8 mouse cellular contexts compared by ENCODE assay signal in the genomic region with DNA sequence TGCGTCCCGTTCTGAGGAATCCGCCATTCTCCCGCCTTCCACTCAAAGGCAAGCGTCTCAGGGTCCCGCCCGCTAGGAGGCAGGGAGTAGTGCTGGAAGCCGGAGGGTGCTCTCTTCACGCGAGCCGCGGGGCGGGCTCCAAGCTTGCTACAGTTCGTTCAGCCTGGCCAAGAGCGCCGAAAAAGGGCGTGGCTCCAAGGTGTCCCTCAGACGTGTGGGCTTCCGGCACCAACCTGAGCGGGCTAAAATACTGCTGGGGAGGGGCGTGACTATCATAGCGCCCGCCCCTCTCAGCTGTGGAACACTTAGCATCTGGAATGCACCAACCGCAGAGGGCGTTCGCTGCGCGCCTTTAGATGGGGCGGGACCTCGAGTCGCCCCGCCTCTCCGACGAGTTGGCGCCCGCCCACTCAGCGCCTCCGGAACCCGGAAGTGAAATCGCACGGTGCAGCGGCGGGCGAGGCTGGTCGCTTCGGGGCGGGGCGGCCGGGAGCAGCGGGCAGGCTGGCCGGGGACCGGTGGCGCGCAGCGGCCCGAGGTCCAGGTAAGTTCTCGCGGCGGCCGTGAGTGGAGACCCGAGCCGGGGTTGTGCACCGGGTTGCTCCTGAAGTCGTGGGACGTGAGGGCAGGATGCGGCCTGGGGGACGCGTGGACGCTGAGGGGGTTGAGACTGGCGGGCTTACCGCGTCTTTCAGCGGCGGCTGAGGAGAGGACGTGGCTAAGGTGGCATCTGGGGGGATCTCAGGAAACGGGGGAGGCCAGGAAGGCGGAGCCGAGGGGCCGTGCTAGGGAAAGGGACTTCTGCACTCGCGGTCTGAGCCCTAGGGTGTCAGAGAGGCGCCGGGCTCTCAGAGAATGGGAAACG. TPM values are rescaled to one million over a fixed set of nuclear protein-coding genes. Genes with fewer than 3 reads are reported as not detected.
DNase-seq lines count a peak whose midpoint lies in the region; ATAC-seq lines count a peak whose summit lies in the region.

Myo9b (plus strand) TSS at position 429 of the 865 bp plus-strand sequence.
Haus8 (minus strand) TSS at position 649 of the 865 bp plus-strand sequence.

- WGBS in heart, embryonic 14.5 days: under 1% methylated on average over 84 of the region's 84 CpGs
- under 1% methylated on average over 84 of the region's 84 CpGs for WGBS in liver, embryonic 13.5 days (ENCODE audit: insufficient replicate concordance)
- under 1% methylated on average over 84 of the region's 84 CpGs for WGBS in stomach, embryonic 16.5 days

- H3K9me3 ChIP-seq in heart, embryonic 14.5 days (ENCODE audit: control insufficient read depth, low read length): no peaks in the 10 kb centered on the region
- no peaks in the 10 kb centered on the region for H3K9me3 ChIP-seq in liver, embryonic 13.5 days (replicated peaks)
- H3K9me3 ChIP-seq in stomach, embryonic 16.5 days (replicated peaks; ENCODE audit: control insufficient read depth, low read length): no peaks in the 10 kb centered on the region

- DNase-seq in c-Kit-negative CD71-positive TER-119-positive erythroid progenitor cells, embryonic 14.5 days (ENCODE audit: low read depth, low spot score): peak; percentile 98
- peak; percentile 98 for DNase-seq in fibroblast of lung, adult 2 months (ENCODE audit: low read depth)
- peak; percentile 99 for DNase-seq in kidney, postnatal 14 days
- DNase-seq in liver, embryonic 13.5 days: peak; percentile 98
- peak; percentile 93 for DNase-seq in neural tube, embryonic 10.5 days (ENCODE audit: extremely low spot score, low spot score)

- H3K36me3 ChIP-seq in heart, embryonic 14.5 days (ENCODE audit: control insufficient read depth, insufficient read depth, low read length): peaks cover 31% of the 10 kb centered on the region
- H3K36me3 ChIP-seq in liver, embryonic 13.5 days: peaks cover 12% of the 10 kb centered on the region; the same call in 1 of the 2 replicates
- H3K36me3 ChIP-seq in stomach, embryonic 16.5 days (ENCODE audit: control insufficient read depth, insufficient read depth, low read length): no peaks in the 10 kb centered on the region

- peak within 1 kb of the TSS; percentile 81 for H3K4me2 ChIP-seq in heart, embryonic 14.5 days (ENCODE audit: low read length)
- H3K4me2 ChIP-seq in liver, embryonic 13.5 days: peak within 1 kb of the TSS; percentile 91
- H3K4me2 ChIP-seq in stomach, embryonic 16.5 days (ENCODE audit: low read depth, low read length): peak within 1 kb of the TSS; percentile 74

- H3K4me1 ChIP-seq in heart, embryonic 14.5 days (ENCODE audit: control insufficient read depth in 2 of 2, insufficient read depth in 2 of 2, low read length in 2 of 2): peaks cover 16 to 26% of the 10 kb centered on the region in 2 experiments
- H3K4me1 ChIP-seq in liver, embryonic 13.5 days (replicated peaks): peaks cover 65% of the 10 kb centered on the region
- H3K4me1 ChIP-seq in stomach, embryonic 16.5 days (ENCODE audit: control insufficient read depth, insufficient read depth, low read length): peaks cover 19% of the 10 kb centered on the region

- H3K4me3 ChIP-seq in heart, embryonic 14.5 days (ENCODE audit: control insufficient read depth in 1 of 2, insufficient read depth in 1 of 2, low read depth in 1 of 2, low read length in 2 of 2): peak within 1 kb of the TSS; percentile 72 to 87
- H3K4me3 ChIP-seq in liver, embryonic 13.5 days (replicated peaks): peak within 1 kb of the TSS; percentile 93
- H3K4me3 ChIP-seq in stomach, embryonic 16.5 days (replicated peaks; ENCODE audit: low read length): peak within 1 kb of the TSS; percentile 86

- H3K27me3 ChIP-seq in heart, embryonic 14.5 days (ENCODE audit: control insufficient read depth, insufficient read depth, low read length): no peaks in the 10 kb centered on the region
- H3K27me3 ChIP-seq in liver, embryonic 13.5 days: no peaks in the 10 kb centered on the region
- no peaks in the 10 kb centered on the region for H3K27me3 ChIP-seq in stomach, embryonic 16.5 days (ENCODE audit: control insufficient read depth, insufficient read depth, low read length)

- H3K9ac ChIP-seq in heart, embryonic 14.5 days (ENCODE audit: low read length): peak within 1 kb of the TSS; percentile 90
- H3K9ac ChIP-seq in liver, embryonic 13.5 days: peak within 1 kb of the TSS; percentile 94
- H3K9ac ChIP-seq in stomach, embryonic 16.5 days (ENCODE audit: low read length): peak within 1 kb of the TSS; percentile 83

- ATAC-seq in CD4-positive, CD25-positive, alpha-beta regulatory T cell, adult 4 months: peak; percentile 97
- ATAC-seq in heart, embryonic 14.5 days (ENCODE audit: insufficient number of reproducible peaks, insufficient read depth, low FRiP score, low read depth): peak; percentile 98
- peak; percentile 94 for ATAC-seq in liver, embryonic 13.5 days (ENCODE audit: low read depth)
- peak; percentile 99 for ATAC-seq in stomach, embryonic 16.5 days (ENCODE audit: insufficient read depth, low FRiP score)

- peak within 1 kb of the TSS; percentile 88 to 91 for H3K27ac ChIP-seq in heart, embryonic 14.5 days (replicated peaks in 1 of 2; ENCODE audit: control insufficient read depth in 1 of 2, insufficient read depth in 1 of 2, low read depth in 2 of 2, low read length in 2 of 2)
- peak within 1 kb of the TSS; percentile 95 for H3K27ac ChIP-seq in liver, embryonic 13.5 days
- H3K27ac ChIP-seq in stomach, embryonic 16.5 days (ENCODE audit: low read length): peak within 1 kb of the TSS; percentile 90

RNA-seq across cellular contexts. Expression of gene Myo9b, which starts in this region (rescaled TPM):
- polyA plus RNA-seq in CD4-positive, CD25-positive, alpha-beta regulatory T cell, adult 4 months (2017; shearing (Covaris generic)): 10 to 100 TPM; 13.8 to 16.6 TPM
- 16.8 and 17.9 TPM in 2 replicates for polyA plus RNA-seq in heart, embryonic 14.5 days (2014; fragmentation: Nextera tagmentation; extraction: Ambion mirVana)
- polyA plus RNA-seq in liver, embryonic 13.5 days (2015; fragmentation: Nextera tagmentation; extraction: Ambion mirVana): 6.8 and 7.3 TPM in 2 replicates
- polyA plus RNA-seq in stomach, embryonic 16.5 days (2015; fragmentation: Nextera tagmentation; extraction: Ambion mirVana): 18.7 and 19.1 TPM in 2 replicates

RNA-seq across cellular contexts. Expression of gene Haus8, which starts in this region (rescaled TPM):
- 10 to 100 TPM; 43.6 to 45.4 TPM for polyA plus RNA-seq in CD4-positive, CD25-positive, alpha-beta regulatory T cell, adult 4 months (2017; shearing (Covaris generic))
- 134 and 144 TPM in 2 replicates for polyA plus RNA-seq in heart, embryonic 14.5 days (2014; fragmentation: Nextera tagmentation; extraction: Ambion mirVana)
- polyA plus RNA-seq in liver, embryonic 13.5 days (2015; fragmentation: Nextera tagmentation; extraction: Ambion mirVana): 57.4 and 61.4 TPM in 2 replicates
- 46.4 and 55.4 TPM in 2 replicates for polyA plus RNA-seq in stomach, embryonic 16.5 days (2015; fragmentation: Nextera tagmentation; extraction: Ambion mirVana)

Comparison
In these comparisons a context has a peak if more than half of its experiments do, and no peak if none do; other contexts are left out.
1. Peak in every context shown above with its lines: DNase-seq, ATAC-seq, H3K4me3 ChIP-seq and H3K27ac ChIP-seq.